Mouse (Mus musculus): ENCODE data around the gene Reps1.

- TF ChIP-seq USF1 (IDR thresholded peaks at IDR 0.05; ENCODE audit: low read depth) (no peak), MAX (IDR thresholded peaks at IDR 0.05) (no peak), CTCF (IDR thresholded peaks at IDR 0.05; ENCODE audit: control insufficient read depth, insufficient read depth, insufficient read length) (no peak)
These were observed 76.3 kb downstream of the Reps1 start for GRCm38 (mm10) chr10:18131666-18132650.

Data from C2C12 (cell line).